ENCODE assay signal across 8 mouse cellular contexts in genomic region chr14:119099570-119099891, GRCm38 (mm10). TPM values are rescaled to one million over a fixed set of nuclear protein-coding genes. Genes with fewer than 3 reads are reported as not detected.
DNase-seq lines count a peak whose midpoint lies in the region; ATAC-seq and TF ChIP-seq lines count a peak whose summit lies in the region.

No protein-coding gene starts in this region.

- TF ChIP-seq EP300 in heart, adult 2 months (IDR thresholded peaks at IDR 0.05; ENCODE audit: insufficient read depth, low read depth, low read length): no peak
- TF ChIP-seq EP300 in liver, embryonic 14.5 days (IDR thresholded peaks at IDR 0.05; ENCODE audit: low read depth): no peak

- no peak for DNase-seq in heart, adult 2 months
- no peak for DNase-seq in heart, adult 18-20 months
- no peak for DNase-seq in liver, embryonic 14.5 days (ENCODE audit: low read depth in 3 of 3, low spot score in 3 of 3)
- no peak for DNase-seq in embryo, embryonic 10.5 days (ENCODE audit: low spot score)
- no peak for DNase-seq in frontal cortex, postnatal 14 days (ENCODE audit: low spot score in 2 of 2)
- no peak for DNase-seq in embryo, embryonic 11 days

- TF ChIP-seq CTCF in heart, adult 2 months (IDR thresholded peaks at IDR 0.05): no peak
- TF ChIP-seq CTCF in C2C12 (IDR thresholded peaks at IDR 0.05; ENCODE audit: control insufficient read depth, insufficient read depth, insufficient read length): no peak
- no peak for TF ChIP-seq CTCF in liver, embryonic 14.5 days (IDR thresholded peaks at IDR 0.05; ENCODE audit: low read depth)

- intact Hi-C loops in heart, adult 2 months (cut with DNase I): loop anchor here (5.0 kb wide), 1 partner anchor 753 kb away; no protein-coding TSS in a partner anchor

- peak overlapping the region; percentile 81 for H3K4me2 ChIP-seq in forebrain, embryonic 13.5 days
- peak overlapping the region; percentile 42 for H3K4me2 ChIP-seq in liver, embryonic 14.5 days (ENCODE audit: low read depth)

- WGBS in heart, adult 2 months: 5% methylated on average over 13 of the region's 13 CpGs
- 3% methylated on average over 13 of the region's 13 CpGs for WGBS in forebrain, embryonic 13.5 days
- 7% methylated on average over 12 of the region's 13 CpGs for WGBS in liver, embryonic 14.5 days (ENCODE audit: insufficient replicate concordance)

- H3K27ac ChIP-seq in heart, adult 2 months: no peak overlapping the region
- H3K27ac ChIP-seq in forebrain, embryonic 13.5 days: peak overlapping the region; percentile 77
- no peak overlapping the region for H3K27ac ChIP-seq in liver, embryonic 14.5 days

- H3ac ChIP-seq in C2C12 (ENCODE audit: control insufficient read depth, insufficient read length, low read depth): peak overlapping the region; percentile 83

- peak; percentile 80 for ATAC-seq in forebrain, embryonic 13.5 days
- peak; percentile 31; the same call in 1 of the 2 replicates for ATAC-seq in liver, embryonic 14.5 days (ENCODE audit: insufficient read depth)

- no peaks in the 10 kb centered on the region for H3K27me3 ChIP-seq in heart, adult 2 months (ENCODE audit: control insufficient read depth, insufficient read depth, low read length)
- no peaks in the 10 kb centered on the region for H3K27me3 ChIP-seq in C2C12 (ENCODE audit: control insufficient read depth, insufficient read depth, insufficient read length)
- no peaks in the 10 kb centered on the region for H3K27me3 ChIP-seq in forebrain, embryonic 13.5 days
- peaks cover 20% of the 10 kb centered on the region for H3K27me3 ChIP-seq in liver, embryonic 14.5 days (ENCODE audit: control insufficient read depth, insufficient read depth, low read length)

- peak overlapping the region; percentile 84 for H3K9ac ChIP-seq in heart, adult 2 months (ENCODE audit: low read depth, low read length)
- H3K9ac ChIP-seq in forebrain, embryonic 13.5 days: peak overlapping the region; percentile 92
- no peak overlapping the region for H3K9ac ChIP-seq in liver, embryonic 14.5 days (replicated peaks)

- H3K36me3 ChIP-seq in heart, adult 2 months (ENCODE audit: control insufficient read depth, insufficient read depth, low read length): no peaks in the 10 kb centered on the region
- H3K36me3 ChIP-seq in C2C12 (ENCODE audit: control insufficient read depth, insufficient read depth): no peaks in the 10 kb centered on the region
- H3K36me3 ChIP-seq in forebrain, embryonic 13.5 days (ENCODE audit: poor library complexity, severe bottlenecking): no peaks in the 10 kb centered on the region
- no peaks in the 10 kb centered on the region for H3K36me3 ChIP-seq in liver, embryonic 14.5 days (replicated peaks; ENCODE audit: control insufficient read depth, insufficient read depth, low read depth)

- no peaks in the 10 kb centered on the region for H3K4me1 ChIP-seq in heart, adult 2 months (ENCODE audit: control insufficient read depth, insufficient read depth, low read length)
- H3K4me1 ChIP-seq in forebrain, embryonic 13.5 days: peaks cover 19% of the 10 kb centered on the region
- no peaks in the 10 kb centered on the region for H3K4me1 ChIP-seq in liver, embryonic 14.5 days (replicated peaks; ENCODE audit: control insufficient read depth in 2 of 2, insufficient read depth in 2 of 2, low read length in 1 of 2)

- no peaks in the 10 kb centered on the region for H3K79me2 ChIP-seq in heart, adult 2 months (replicated peaks; ENCODE audit: control insufficient read depth, insufficient read depth, low read length)
- H3K79me2 ChIP-seq in C2C12 (ENCODE audit: control insufficient read depth, insufficient read depth): peaks cover 19% of the 10 kb centered on the region

- no peaks in the 10 kb centered on the region for H3K9me3 ChIP-seq in forebrain, embryonic 13.5 days (replicated peaks)
- no peaks in the 10 kb centered on the region for H3K9me3 ChIP-seq in liver, embryonic 14.5 days (ENCODE audit: control insufficient read depth, low read length)

- H3K4me3 ChIP-seq in heart, adult 2 months: peak overlapping the region; percentile 73
- H3K4me3 ChIP-seq in C2C12 (ENCODE audit: insufficient read depth, poor library complexity, severe bottlenecking): peak overlapping the region; percentile 57
- H3K4me3 ChIP-seq in forebrain, embryonic 13.5 days: peak overlapping the region; percentile 82
- peak overlapping the region; percentile 55 to 56 for H3K4me3 ChIP-seq in liver, embryonic 14.5 days (ENCODE audit: insufficient read depth in 1 of 2, low read depth in 2 of 2, low read length in 2 of 2)

- TF ChIP-seq POLR2A in heart, adult 2 months (IDR thresholded peaks at IDR 0.05; ENCODE audit: insufficient read depth, low read depth, low read length): no peak

- H3K79me3 ChIP-seq in C2C12 (ENCODE audit: low read depth): peaks cover 5% of the 10 kb centered on the region

TF ChIP-seq in C2C12, 6 proteins besides CTCF, POLR2A, EP300 and RAD21:
- no peak for TF ChIP-seq FOSL1 (IDR thresholded peaks at IDR 0.05; ENCODE audit: insufficient read depth, low read length, poor library complexity, severe bottlenecking)
- TF ChIP-seq MYOG (IDR thresholded peaks at IDR 0.05; ENCODE audit: control insufficient read depth, extremely low read depth, insufficient read length): no peak
- TF ChIP-seq MYOD1 (IDR thresholded peaks at IDR 0.05; ENCODE audit: control insufficient read depth, insufficient read length, low read depth): no peak
- no peak for TF ChIP-seq CEBPB (IDR thresholded peaks at IDR 0.05; ENCODE audit: low read depth)
- no peak for TF ChIP-seq USF1 (IDR thresholded peaks at IDR 0.05; ENCODE audit: low read depth)
- TF ChIP-seq MAX (IDR thresholded peaks at IDR 0.05): no peak

RNA-seq across cellular contexts. Expression of gene Uggt2, which starts 0.3 kb away (rescaled TPM):
- total RNA-seq in heart, adult 2 months (2021): 1 to 10 TPM; 5.6 to 5.7 TPM
- polyA plus RNA-seq in heart, adult 2 months (2012; rRNA removed): 4.1 and 8.3 TPM in 2 replicates
- 1 to 10 TPM; 7.4 to 8.0 TPM for total RNA-seq in heart, adult 18-20 months (2021)
- polyA plus RNA-seq in C2C12 (2012; fragmentation: generic; extraction: Trizol): 2.6 TPM
- 12.6 and 15.5 TPM in 2 replicates for polyA plus RNA-seq in forebrain, embryonic 13.5 days (2015; fragmentation: Nextera tagmentation; extraction: Ambion mirVana)
- 1.4 and 1.6 TPM in 2 replicates for polyA plus RNA-seq in liver, embryonic 14.5 days (2012; rRNA removed)
- 1.3 and 1.7 TPM in 2 replicates for polyA plus RNA-seq in liver, embryonic 14.5 days (2014; fragmentation: Nextera tagmentation; extraction: Ambion mirVana)

RNA-seq across cellular contexts. Expression of gene Hs6st3, which starts 38.6 kb away (rescaled TPM):
- total RNA-seq in heart, adult 2 months (2021): not detected
- not detected in 2 replicates for polyA plus RNA-seq in heart, adult 2 months (2012; rRNA removed)
- not detected for total RNA-seq in heart, adult 18-20 months (2021)
- polyA plus RNA-seq in C2C12 (2012; fragmentation: generic; extraction: Trizol): not detected
- 0.26 and 0.35 TPM in 2 replicates for polyA plus RNA-seq in forebrain, embryonic 13.5 days (2015; fragmentation: Nextera tagmentation; extraction: Ambion mirVana)
- 0.02 TPM in 1 of 2 replicates, not detected in the other for polyA plus RNA-seq in liver, embryonic 14.5 days (2012; rRNA removed)
- polyA plus RNA-seq in liver, embryonic 14.5 days (2014; fragmentation: Nextera tagmentation; extraction: Ambion mirVana): not detected in 2 replicates
